Mouse (Mus musculus) mouse embryonic stem cell (cell line): ENCODE data around the gene Csmd2.
"Not testable (repeated sequence)": the region's sequence is repeated elsewhere in the genome, so short reads cannot be mapped to it uniquely, and the experiment has no call there.

Experiments
- in situ Hi-C, 2 experiments: fragments of 300-500 bp; cut with MboI; formaldehyde crosslinking; loops; 1 replicate in 1 of 2; 3 replicates in 1 of 2; pipeline ENCODE4 v1.14.3; 2019 to 2020; ENCODE audit warnings: low sequenced_read_pairs in 2 of 2, low pct_unique_long_range_greater_than_20kb in 1 of 2, mixed read lengths in 1 of 2; ENCODE audit not compliant: unreplicated experiment in 1 of 2

The Csmd2 gene

GRCm38 (mm10) chr4:128499980-128500379, 512.3 kb downstream of the Csmd2 start:
- in situ Hi-C loops: no loop called here

- in situ Hi-C loops: no loop called here
These were observed 519.2 kb downstream of the Csmd2 start for GRCm38 (mm10) chr4:128506878-128507277.

- in situ Hi-C loops: no loop called here
These were observed 522.2 kb downstream of the Csmd2 start for GRCm38 (mm10) chr4:128509885-128510284.

- in situ Hi-C loops: no loop called here
These were observed 526.8 kb downstream of the Csmd2 start for GRCm38 (mm10) chr4:128514496-128514895.

- in situ Hi-C loops: no loop called here
These were observed 533.6 kb downstream of the Csmd2 start for GRCm38 (mm10) chr4:128521276-128521675.

GRCm38 (mm10) chr4:128543378-128543777, 555.7 kb downstream of the Csmd2 start:
- in situ Hi-C loops: no loop called here

GRCm38 (mm10) chr4:128543956-128544486, 556.4 kb downstream of the Csmd2 start:
- in situ Hi-C loops: not testable (repeated sequence)

GRCm38 (mm10) chr4:128550756-128551155, 563.1 kb downstream of the Csmd2 start:
- in situ Hi-C loops: no loop called here

GRCm38 (mm10) chr4:128554198-128554597, 566.5 kb downstream of the Csmd2 start:
- in situ Hi-C loops: no loop called here

GRCm38 (mm10) chr4:128560327-128560726, 572.7 kb downstream of the Csmd2 start:
- in situ Hi-C loops: no loop called here

GRCm38 (mm10) chr4:128575811-128576210, 588.2 kb downstream of the Csmd2 start:
- in situ Hi-C loops: no loop called here

- in situ Hi-C loops: no loop called here
These were observed 591.5 kb downstream of the Csmd2 start for GRCm38 (mm10) chr4:128579182-128579581.

- in situ Hi-C loops: no loop called here
These were observed 605.6 kb downstream of the Csmd2 start for GRCm38 (mm10) chr4:128593286-128593685.

- in situ Hi-C loops: no loop called here
These were observed 606.4 kb downstream of the Csmd2 start for GRCm38 (mm10) chr4:128594062-128594461.

- in situ Hi-C loops: no loop called here
These were observed 610.3 kb downstream of the Csmd2 start for GRCm38 (mm10) chr4:128597801-128598560.

GRCm38 (mm10) chr4:128606586-128606985, 618.9 kb downstream of the Csmd2 start:
- in situ Hi-C loops: no loop called here

GRCm38 (mm10) chr4:128607661-128608060, 620.0 kb downstream of the Csmd2 start:
- in situ Hi-C loops: no loop called here

- in situ Hi-C loops: no loop called here
These were observed 621.7 kb downstream of the Csmd2 start for GRCm38 (mm10) chr4:128609276-128609924.

GRCm38 (mm10) chr4:128609925-128610402, 622.3 kb downstream of the Csmd2 start, which contains the start of gene Zscan20:
Gene Zscan20 (minus strand): TSS chr4:128610098.
- in situ Hi-C loops: no loop called here
